ENCODE assay signal across 10 mouse cellular contexts in the genomic region with DNA sequence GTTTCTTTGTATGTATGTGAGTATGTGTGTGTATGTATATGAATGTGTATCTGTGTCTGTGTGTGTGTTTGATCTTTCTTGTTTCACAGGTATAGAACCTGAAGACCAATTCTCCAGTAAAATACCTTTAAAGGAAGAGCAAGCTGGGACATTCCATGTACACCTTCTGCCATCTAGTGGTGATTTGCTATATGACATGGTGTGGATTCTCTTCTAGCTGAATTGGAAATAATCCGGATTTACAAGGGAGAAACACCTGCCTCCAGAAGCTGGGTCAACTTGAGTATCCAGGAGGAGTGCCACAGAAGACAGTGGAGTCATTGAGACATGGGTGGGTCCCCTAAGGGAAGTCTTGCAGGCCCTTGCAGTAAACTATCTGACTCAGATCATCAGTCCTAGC. TPM values are rescaled to one million over a fixed set of nuclear protein-coding genes. Genes with fewer than 3 reads are reported as not detected.
DNase-seq lines count a peak whose midpoint lies in the region; ATAC-seq and TF ChIP-seq lines count a peak whose summit lies in the region.
"Had no signal": no experiment of that assay in that cellular context is flagged by ENCODE, and none has a peak within 500 bp of the region (broad histone marks: within the 10 kb centered on the region; RNA-seq: fewer than 3 reads in every experiment).

No protein-coding gene starts in this region.

- H3K27me3 ChIP-seq in heart, postnatal 0 days (ENCODE audit: control insufficient read depth, insufficient read depth, low read length) = peaks cover 12% of the 10 kb centered on the region; the same call in 1 of the 2 replicates
- H3K27me3 ChIP-seq in thymus, adult 2 months (ENCODE audit: control insufficient read depth, insufficient read depth, low read length) = no peaks in the 10 kb centered on the region
- no peaks in the 10 kb centered on the region for H3K27me3 ChIP-seq in hindbrain, postnatal 0 days (ENCODE audit: insufficient read depth, low read length)
- H3K27me3 ChIP-seq in midbrain, embryonic 16.5 days (ENCODE audit: control insufficient read depth, insufficient read depth, low read depth, low read length) = no peaks in the 10 kb centered on the region

- no peaks in the 10 kb centered on the region for H3K4me1 ChIP-seq in heart, postnatal 0 days (ENCODE audit: control insufficient read depth, insufficient read depth)
- peaks cover 5% of the 10 kb centered on the region for H3K4me1 ChIP-seq in thymus, adult 2 months (replicated peaks; ENCODE audit: control insufficient read depth, insufficient read depth, low read length)
- no peaks in the 10 kb centered on the region for H3K4me1 ChIP-seq in hindbrain, postnatal 0 days (ENCODE audit: insufficient read depth, low read length)
- H3K4me1 ChIP-seq in midbrain, embryonic 16.5 days (ENCODE audit: control insufficient read depth, insufficient read depth, low read length) = no peaks in the 10 kb centered on the region
- H3K4me1 ChIP-seq: embryonic facial prominence, embryonic 13.5 days had no signal

- ATAC-seq in heart, postnatal 0 days (ENCODE audit: insufficient read depth, low read depth) = no peak; the same call in 1 of the 2 replicates
- ATAC-seq in hindbrain, postnatal 0 days = peak; percentile 21; the same call in 1 of the 2 replicates
- ATAC-seq in midbrain, embryonic 16.5 days = peak; percentile 54; the same call in 1 of the 2 replicates

- H3K9me3 ChIP-seq in heart, postnatal 0 days (replicated peaks; ENCODE audit: control insufficient read depth, low read length) = no peaks in the 10 kb centered on the region
- H3K9me3 ChIP-seq in hindbrain, postnatal 0 days (ENCODE audit: low read length) = no peaks in the 10 kb centered on the region
- H3K9me3 ChIP-seq in midbrain, embryonic 16.5 days (replicated peaks; ENCODE audit: control insufficient read depth, low read length, poor library complexity, severe bottlenecking) = no peaks in the 10 kb centered on the region
- H3K9me3 ChIP-seq: embryonic facial prominence, embryonic 13.5 days had no signal

- no peak overlapping the region for H3K9ac ChIP-seq in heart, postnatal 0 days (replicated peaks; ENCODE audit: low read depth, low read length)
- no peak overlapping the region for H3K9ac ChIP-seq in hindbrain, postnatal 0 days (replicated peaks; ENCODE audit: low read length)
- no peak overlapping the region for H3K9ac ChIP-seq in midbrain, embryonic 16.5 days (ENCODE audit: low read depth, low read length)
- H3K9ac ChIP-seq: embryonic facial prominence, embryonic 13.5 days had no signal

- H3K4me2 ChIP-seq in heart, postnatal 0 days (ENCODE audit: low read depth, low read length) = no peak overlapping the region
- no peak overlapping the region for H3K4me2 ChIP-seq in hindbrain, postnatal 0 days (ENCODE audit: low read depth, low read length)
- no peak overlapping the region for H3K4me2 ChIP-seq in midbrain, embryonic 16.5 days (ENCODE audit: low read length)
- H3K4me2 ChIP-seq: embryonic facial prominence, embryonic 13.5 days had no signal

- no peak overlapping the region for H3K4me3 ChIP-seq in heart, postnatal 0 days (ENCODE audit: low read depth, low read length)
- H3K4me3 ChIP-seq in thymus, adult 2 months (ENCODE audit: control insufficient read depth, insufficient read depth, low read length) = no peak overlapping the region
- H3K4me3 ChIP-seq in hindbrain, postnatal 0 days (ENCODE audit: low read length) = no peak overlapping the region
- H3K4me3 ChIP-seq in midbrain, embryonic 16.5 days (ENCODE audit: low read depth, low read length) = no peak overlapping the region
- H3K4me3 ChIP-seq: embryonic facial prominence, embryonic 13.5 days had no signal

- TF ChIP-seq POLR2A in thymus, adult 2 months (IDR thresholded peaks at IDR 0.05; ENCODE audit: control insufficient read depth, extremely low read depth, insufficient read depth, low read length, poor library complexity) = no peak

- 3% methylated on average over 1 of the region's 1 CpGs for WGBS in heart, postnatal 0 days
- 4% methylated on average over 1 of the region's 1 CpGs for WGBS in thymus, adult 2 months
- 0% methylated on average over 1 of the region's 1 CpGs for WGBS in hindbrain, postnatal 0 days
- WGBS in midbrain, embryonic 16.5 days = 4% methylated on average over 1 of the region's 1 CpGs

- peak; percentile 93 for TF ChIP-seq CTCF in heart, postnatal 0 days (IDR thresholded peaks at IDR 0.05; ENCODE audit: low read depth)
- TF ChIP-seq CTCF in thymus, adult 2 months (IDR thresholded peaks at IDR 0.05; ENCODE audit: borderline replicate concordance, control insufficient read depth, extremely low read depth, insufficient read depth, low read length, poor library complexity) = no peak
- TF ChIP-seq CTCF in hindbrain, postnatal 0 days (IDR thresholded peaks at IDR 0.05; ENCODE audit: low read depth) = peak; percentile 95

- peak; percentile 43 for DNase-seq in heart, postnatal 0 days (ENCODE audit: low spot score)
- no peak for DNase-seq in heart, adult 11 months
- peak; percentile 31 for DNase-seq in thymus, adult 2 months
- no peak for DNase-seq in thymus, postnatal 36 days
- peak; percentile 50 for DNase-seq in cerebellum, adult 11 months
- peak; percentile 88 for DNase-seq in hindbrain, postnatal 0 days (ENCODE audit: low spot score)
- no peak for DNase-seq in spleen, adult 18-20 months

- TF ChIP-seq EP300 in heart, postnatal 0 days (IDR thresholded peaks at IDR 0.05; ENCODE audit: low read depth) = no peak

- H3K27ac ChIP-seq in heart, postnatal 0 days (ENCODE audit: low read depth) = no peak overlapping the region
- no peak overlapping the region for H3K27ac ChIP-seq in thymus, adult 2 months (ENCODE audit: control insufficient read depth, insufficient read depth, low read length)
- H3K27ac ChIP-seq in hindbrain, postnatal 0 days = no peak overlapping the region
- no peak overlapping the region for H3K27ac ChIP-seq in midbrain, embryonic 16.5 days (ENCODE audit: low read length)
- H3K27ac ChIP-seq: embryonic facial prominence, embryonic 13.5 days had no signal

- H3K36me3 ChIP-seq in heart, postnatal 0 days (replicated peaks; ENCODE audit: control insufficient read depth, insufficient read depth, low read length) = no peaks in the 10 kb centered on the region
- H3K36me3 ChIP-seq in thymus, adult 2 months (ENCODE audit: control insufficient read depth, insufficient read depth, low read length) = no peaks in the 10 kb centered on the region
- no peaks in the 10 kb centered on the region for H3K36me3 ChIP-seq in hindbrain, postnatal 0 days (ENCODE audit: insufficient read depth, low read length)
- no peaks in the 10 kb centered on the region for H3K36me3 ChIP-seq in midbrain, embryonic 16.5 days (ENCODE audit: control insufficient read depth, insufficient read depth, low read length)
- H3K36me3 ChIP-seq: embryonic facial prominence, embryonic 13.5 days had no signal

RNA-seq across cellular contexts. Expression of gene Lactbl1, which starts 1.1 kb away (rescaled TPM):
- total RNA-seq in heart, postnatal 0 days (2014; rRNA removed; ENCODE audit: low replicate concordance) = not detected in 2 replicates
- not detected in 2 replicates for polyA plus RNA-seq in heart, postnatal 0 days (2015; fragmentation: Nextera tagmentation; extraction: Ambion mirVana)
- 1.1 and 1.2 TPM in 2 replicates for polyA plus RNA-seq in thymus, adult 2 months (2012; rRNA removed)
- 0.42 TPM in 1 of 2 replicates, not detected in the other for total RNA-seq in hindbrain, postnatal 0 days (2014; rRNA removed)
- polyA plus RNA-seq in hindbrain, postnatal 0 days (2015; fragmentation: Nextera tagmentation; extraction: Ambion mirVana) = 0.06 TPM in 2 replicates
- 0.06 and 0.08 TPM in 2 replicates for polyA plus RNA-seq in midbrain, embryonic 16.5 days (2015; fragmentation: Nextera tagmentation; extraction: Ambion mirVana)
- polyA plus RNA-seq: embryonic facial prominence, embryonic 13.5 days; lung, embryonic 16.5 days had no signal

RNA-seq across cellular contexts. Expression of gene Tex46, which starts 11.1 kb away (rescaled TPM):
- not detected in 2 replicates for total RNA-seq in heart, postnatal 0 days (2014; rRNA removed; ENCODE audit: low replicate concordance)
- polyA plus RNA-seq in heart, postnatal 0 days (2015; fragmentation: Nextera tagmentation; extraction: Ambion mirVana) = not detected in 2 replicates
- polyA plus RNA-seq in thymus, adult 2 months (2012; rRNA removed) = not detected in 2 replicates
- total RNA-seq in hindbrain, postnatal 0 days (2014; rRNA removed) = not detected in 2 replicates
- polyA plus RNA-seq in hindbrain, postnatal 0 days (2015; fragmentation: Nextera tagmentation; extraction: Ambion mirVana) = not detected in 2 replicates
- not detected in 2 replicates for polyA plus RNA-seq in midbrain, embryonic 16.5 days (2015; fragmentation: Nextera tagmentation; extraction: Ambion mirVana)
- polyA plus RNA-seq: embryonic facial prominence, embryonic 13.5 days; lung, embryonic 16.5 days had no signal

RNA-seq across cellular contexts. Expression of gene Kdm1a, which starts 18.8 kb away (rescaled TPM):
- 48.2 and 57.0 TPM in 2 replicates for total RNA-seq in heart, postnatal 0 days (2014; rRNA removed; ENCODE audit: low replicate concordance)
- 15.2 and 17.0 TPM in 2 replicates for polyA plus RNA-seq in heart, postnatal 0 days (2015; fragmentation: Nextera tagmentation; extraction: Ambion mirVana)
- 64.3 and 70.4 TPM in 2 replicates for polyA plus RNA-seq in thymus, adult 2 months (2012; rRNA removed)
- 121 and 123 TPM in 2 replicates for total RNA-seq in hindbrain, postnatal 0 days (2014; rRNA removed)
- polyA plus RNA-seq in hindbrain, postnatal 0 days (2015; fragmentation: Nextera tagmentation; extraction: Ambion mirVana) = 41.2 and 44.8 TPM in 2 replicates
- 59.4 and 61.4 TPM in 2 replicates for polyA plus RNA-seq in midbrain, embryonic 16.5 days (2015; fragmentation: Nextera tagmentation; extraction: Ambion mirVana)

Comparison
In these comparisons a context has a peak if more than half of its experiments do, and no peak if none do; other contexts are left out.
1. DNase-seq: peak in heart, postnatal 0 days (single experiment), thymus, adult 2 months (single experiment), cerebellum, adult 11 months (single experiment) and hindbrain, postnatal 0 days (single experiment); none in heart, adult 11 months (single experiment), thymus, postnatal 36 days (0 of 2) and spleen, adult 18-20 months (0 of 2).